Mouse (Mus musculus) small intestine, adult 2 months (tissue): Measurements from ENCODE around the gene Phactr3.

Experiments used
- CTCF ChIP-seq: fragments of 200-500 bp; IDR thresholded peaks from 2 replicates; pipeline ENCODE4 v1.5.1; 2012; ENCODE audit warnings: low read depth, mild to moderate bottlenecking, control low read depth, inconsistent platforms, low read length, moderate library complexity, mixed read lengths; ENCODE audit not compliant: insufficient replicate concordance, insufficient read length; ENCODE audit errors: extremely low read depth
- POLR2A ChIP-seq: fragments of 200-500 bp; IDR thresholded peaks from 2 replicates; pipeline ENCODE4 v1.6.1; 2012; ENCODE audit warnings: low read depth, mild to moderate bottlenecking, control low read depth, inconsistent platforms, low read length, moderate library complexity

DNA sequence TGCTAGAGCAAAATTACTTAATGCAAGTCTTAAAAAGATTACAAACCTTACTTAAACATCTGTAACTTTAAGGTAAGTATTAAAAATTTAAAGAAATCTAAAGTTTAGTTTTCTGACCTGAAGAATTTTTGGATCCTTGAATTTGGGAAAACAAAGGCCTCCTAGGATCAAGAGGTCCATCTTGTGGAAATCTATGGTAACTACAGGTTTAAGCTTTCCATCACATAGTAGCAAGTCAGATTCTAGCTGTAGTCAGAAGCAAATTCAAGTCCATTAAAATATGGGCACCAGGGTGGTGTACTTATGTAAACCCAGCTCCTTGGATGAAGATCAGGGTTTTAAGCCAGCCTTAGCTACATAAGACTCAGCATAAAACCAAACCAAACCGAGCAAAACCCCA is 219.1 kb downstream of the Phactr3 start:
- TF ChIP-seq POLR2A (no peak), CTCF (no peak)
